Mouse (Mus musculus): Measurements from ENCODE around the gene Src. TPM values are rescaled to one million over a fixed set of nuclear protein-coding genes. Genes with fewer than 3 reads are reported as not detected.
A peak's percentile ranks its signal among the peaks of the same experiment; 100 is the strongest.
"Not testable (repeated sequence)": the region's sequence is repeated elsewhere in the genome, so short reads cannot be mapped to it uniquely, and the experiment has no call there.

Gene Src
- polyA plus RNA-seq, 1 experiment from 2014 or later, result 30.8 TPM

- no peaks in the 10 kb centered on the region for H3K9me3 ChIP-seq
- no peak overlapping the region for H3K4me2 ChIP-seq (replicated peaks)
- H3K27me3 ChIP-seq, result no peaks in the 10 kb centered on the region
- H3K27ac ChIP-seq, result peak overlapping the region; percentile 12; the same call in 1 of the 2 replicates
- no peak overlapping the region for H3K9ac ChIP-seq
- H3K4me3 ChIP-seq, result no peak overlapping the region
- WGBS, result 15% methylated on average over 7 of the region's 7 CpGs
- peaks cover 61% of the 10 kb centered on the region for H3K4me1 ChIP-seq
- no peak for ATAC-seq (ENCODE audit: insufficient number of reproducible peaks, insufficient read depth, low FRiP score, low TSS enrichment)
- peaks cover 52% of the 10 kb centered on the region for H3K36me3 ChIP-seq
Observed at GRCm38 (mm10) chr2:157466836-157467235, 48.6 kb downstream of the Src start.

- Histone ChIP-seq H3K27me3 (no peaks in the 10 kb centered on the region), H3K4me3 (no peak overlapping the region), H3K27ac (no peak overlapping the region), H3K36me3 (peaks cover 52% of the 10 kb centered on the region), H3K9ac (no peak overlapping the region), H3K4me2 (replicated peaks) (no peak overlapping the region), H3K9me3 (no peaks in the 10 kb centered on the region), H3K4me1 (peaks cover 61% of the 10 kb centered on the region)
- no peak for ATAC-seq (ENCODE audit: insufficient number of reproducible peaks, insufficient read depth, low FRiP score, low TSS enrichment)
- 55% methylated on average over 8 of the region's 8 CpGs for WGBS
Observed at GRCm38 (mm10) chr2:157468130-157468796, 50.0 kb downstream of the Src start.

DNA sequence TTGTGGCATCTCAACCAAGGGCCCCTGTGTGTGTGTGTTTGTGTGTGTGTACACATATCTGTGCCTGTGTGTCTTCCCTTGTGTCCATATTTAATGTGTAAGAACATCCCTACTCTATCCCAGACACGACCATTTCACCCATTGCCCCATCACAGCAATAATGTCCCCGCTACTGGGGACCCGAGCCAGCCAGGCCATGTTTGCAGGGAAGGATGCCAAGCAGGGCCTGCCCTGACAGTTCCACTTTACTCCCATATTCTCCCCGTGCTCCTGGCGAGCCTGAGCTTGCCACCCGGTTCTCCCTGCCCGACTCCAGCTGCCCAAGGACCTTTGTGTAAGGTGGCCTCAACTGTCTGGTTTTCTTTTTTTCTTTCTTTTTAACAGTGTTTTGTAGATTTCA is 53.0 kb downstream of the Src start:
- Histone ChIP-seq H3K9me3 (no peaks in the 10 kb centered on the region), H3K9ac (peak overlapping the region; percentile 25), H3K4me2 (replicated peaks) (no peak overlapping the region), H3K36me3 (peaks cover 43% of the 10 kb centered on the region), H3K27ac (peak overlapping the region; percentile 97), H3K4me3 (no peak overlapping the region), H3K27me3 (no peaks in the 10 kb centered on the region), H3K4me1 (peaks cover 61% of the 10 kb centered on the region)
- no peak for ATAC-seq (ENCODE audit: insufficient number of reproducible peaks, insufficient read depth, low FRiP score, low TSS enrichment)
- WGBS, result 72% methylated on average over 7 of the region's 7 CpGs

- Histone ChIP-seq H3K9me3 (no peaks in the 10 kb centered on the region), H3K36me3 (peaks cover 40% of the 10 kb centered on the region), H3K4me3 (no peak overlapping the region)
Observed at GRCm38 (mm10) chr2:157471737-157472136, 53.5 kb downstream of the Src start.

GRCm38 (mm10) chr2:157472469-157472868 is 54.2 kb downstream of the Src start:
- Histone ChIP-seq H3K9me3 (no peaks in the 10 kb centered on the region), H3K36me3 (peaks cover 33% of the 10 kb centered on the region), H3K9ac (peak overlapping the region; percentile 43), H3K4me3 (no peak overlapping the region), H3K27ac (peak overlapping the region; percentile 97), H3K4me1 (peaks cover 70% of the 10 kb centered on the region), H3K27me3 (no peaks in the 10 kb centered on the region), H3K4me2 (replicated peaks) (no peak overlapping the region)
- 54% methylated on average over 4 of the region's 4 CpGs for WGBS
- ATAC-seq (ENCODE audit: insufficient number of reproducible peaks, insufficient read depth, low FRiP score, low TSS enrichment), result no peak

More at GRCm38 (mm10) chr2:157471737-157472136, 53.5 kb downstream of the Src start:
- Histone ChIP-seq H3K4me1 (peaks cover 63% of the 10 kb centered on the region), H3K9ac (peak overlapping the region; percentile 25; the same call in 1 of the 2 replicates), H3K27me3 (no peaks in the 10 kb centered on the region), H3K27ac (peak overlapping the region; percentile 97), H3K4me2 (replicated peaks) (no peak overlapping the region; the same call in 1 of the 2 replicates)
- WGBS, result 21% methylated on average over 6 of the region's 6 CpGs
- no peak for ATAC-seq (ENCODE audit: insufficient number of reproducible peaks, insufficient read depth, low FRiP score, low TSS enrichment)

DNA sequence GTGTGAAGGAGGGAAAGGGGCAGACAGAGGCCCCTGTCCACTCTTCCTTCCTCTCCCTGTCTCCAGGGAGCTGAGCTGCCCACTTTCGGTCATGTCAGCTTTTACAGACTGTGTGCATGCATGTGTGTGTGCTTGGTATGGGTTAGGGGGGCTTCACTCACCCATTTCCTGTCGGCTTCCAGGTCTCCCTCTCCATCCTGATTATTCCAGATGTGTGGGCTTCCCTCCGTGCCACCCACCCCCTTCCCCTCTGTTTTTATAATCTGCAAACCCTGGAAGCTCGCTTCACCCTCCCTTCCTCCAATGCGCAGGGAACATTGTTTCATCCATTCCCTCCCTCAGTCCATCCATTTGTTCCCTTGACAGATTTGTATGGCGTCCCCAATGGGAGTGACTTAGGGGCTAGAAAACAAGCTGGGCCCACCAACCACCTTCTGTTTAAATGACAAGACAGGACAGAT is 56.1 kb downstream of the Src start:
- Histone ChIP-seq H3K4me1 (peaks cover 87% of the 10 kb centered on the region), H3K27ac (peak overlapping the region; percentile 97), H3K9ac (peak overlapping the region; percentile 29; the same call in 1 of the 2 replicates), H3K9me3 (no peaks in the 10 kb centered on the region), H3K4me3 (no peak overlapping the region), H3K27me3 (no peaks in the 10 kb centered on the region), H3K36me3 (peaks cover 16% of the 10 kb centered on the region), H3K4me2 (replicated peaks) (peak overlapping the region; percentile 5; the same call in 1 of the 2 replicates)
- ATAC-seq (ENCODE audit: insufficient number of reproducible peaks, insufficient read depth, low FRiP score, low TSS enrichment), result peak; percentile 19
- WGBS, result 13% methylated on average over 6 of the region's 6 CpGs

GRCm38 (mm10) chr2:157475437-157476379 is 57.5 kb downstream of the Src start:
- Histone ChIP-seq H3K27ac (peak overlapping the region; percentile 97), H3K36me3 (peaks cover 2% of the 10 kb centered on the region; the same call in 1 of the 2 replicates), H3K4me2 (replicated peaks) (peak overlapping the region; percentile 18; the same call in 1 of the 2 replicates), H3K9me3 (no peaks in the 10 kb centered on the region), H3K4me3 (no peak overlapping the region), H3K9ac (peak overlapping the region; percentile 28), H3K4me1 (peaks cover 98% of the 10 kb centered on the region), H3K27me3 (no peaks in the 10 kb centered on the region)
- WGBS, result 13% methylated on average over 13 of the region's 13 CpGs
- ATAC-seq (ENCODE audit: insufficient number of reproducible peaks, insufficient read depth, low FRiP score, low TSS enrichment), result peak; percentile 25

- H3K27ac ChIP-seq, result no peak overlapping the region
- WGBS, result 63% methylated on average over 8 of the region's 8 CpGs
Observed at GRCm38 (mm10) chr2:157478651-157479050, 60.4 kb downstream of the Src start.

GRCm38 (mm10) chr2:157479858-157480568 is 61.8 kb downstream of the Src start:
- H3K4me3 ChIP-seq, result no peak overlapping the region
- peak overlapping the region; percentile 30; the same call in 1 of the 2 replicates for H3K9ac ChIP-seq
- 58% methylated on average over 15 of the region's 15 CpGs for WGBS
- peaks cover 81% of the 10 kb centered on the region for H3K4me1 ChIP-seq
- no peaks in the 10 kb centered on the region for H3K27me3 ChIP-seq
- no peaks in the 10 kb centered on the region for H3K9me3 ChIP-seq
- peak overlapping the region; percentile 73 for H3K27ac ChIP-seq
- no peak for ATAC-seq (ENCODE audit: insufficient number of reproducible peaks, insufficient read depth, low FRiP score, low TSS enrichment)
- H3K36me3 ChIP-seq, result no peaks in the 10 kb centered on the region
- H3K4me2 ChIP-seq (replicated peaks), result no peak overlapping the region

More at GRCm38 (mm10) chr2:157478651-157479050, 60.4 kb downstream of the Src start:
- no peak overlapping the region for H3K4me2 ChIP-seq (replicated peaks)
- peaks cover 95% of the 10 kb centered on the region for H3K4me1 ChIP-seq
- no peak for ATAC-seq (ENCODE audit: insufficient number of reproducible peaks, insufficient read depth, low FRiP score, low TSS enrichment)
- no peaks in the 10 kb centered on the region for H3K9me3 ChIP-seq
- H3K36me3 ChIP-seq, result no peaks in the 10 kb centered on the region
- no peaks in the 10 kb centered on the region for H3K27me3 ChIP-seq
- no peak overlapping the region for H3K9ac ChIP-seq
- H3K4me3 ChIP-seq, result no peak overlapping the region

DNA sequence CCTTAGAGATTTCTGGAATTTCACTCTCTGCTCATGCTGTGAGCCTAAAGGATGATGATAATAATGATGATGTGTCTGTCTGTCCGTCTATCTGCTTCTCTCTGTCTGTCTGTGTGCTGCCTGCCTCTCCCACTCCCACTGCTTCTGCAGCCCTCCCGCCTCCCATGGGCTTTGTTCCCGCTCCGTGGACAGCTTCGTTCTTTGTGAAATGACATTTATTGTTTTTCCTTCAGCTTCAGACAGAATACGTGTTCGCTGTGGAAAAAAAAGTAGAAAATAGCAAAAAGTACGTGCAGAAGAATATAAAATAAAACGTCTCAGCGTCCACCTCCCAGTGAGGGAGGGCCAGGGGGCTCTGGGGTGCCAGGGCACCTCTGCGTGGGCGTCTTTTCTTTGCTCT is 64.5 kb downstream of the Src start:
- WGBS, result 53% methylated on average over 12 of the region's 12 CpGs
- no peak for ATAC-seq (ENCODE audit: insufficient number of reproducible peaks, insufficient read depth, low FRiP score, low TSS enrichment)
- H3K27me3 ChIP-seq, result no peaks in the 10 kb centered on the region
- H3K36me3 ChIP-seq, result no peaks in the 10 kb centered on the region
- no peak overlapping the region for H3K9ac ChIP-seq
- H3K27ac ChIP-seq, result 0 out of 2 replicates have a peak overlapping the region, but pooled peaks have one; percentile 73
- peaks cover 71% of the 10 kb centered on the region for H3K4me1 ChIP-seq
- no peak overlapping the region for H3K4me2 ChIP-seq (replicated peaks)
- no peaks in the 10 kb centered on the region for H3K9me3 ChIP-seq
- no peak overlapping the region for H3K4me3 ChIP-seq

DNA sequence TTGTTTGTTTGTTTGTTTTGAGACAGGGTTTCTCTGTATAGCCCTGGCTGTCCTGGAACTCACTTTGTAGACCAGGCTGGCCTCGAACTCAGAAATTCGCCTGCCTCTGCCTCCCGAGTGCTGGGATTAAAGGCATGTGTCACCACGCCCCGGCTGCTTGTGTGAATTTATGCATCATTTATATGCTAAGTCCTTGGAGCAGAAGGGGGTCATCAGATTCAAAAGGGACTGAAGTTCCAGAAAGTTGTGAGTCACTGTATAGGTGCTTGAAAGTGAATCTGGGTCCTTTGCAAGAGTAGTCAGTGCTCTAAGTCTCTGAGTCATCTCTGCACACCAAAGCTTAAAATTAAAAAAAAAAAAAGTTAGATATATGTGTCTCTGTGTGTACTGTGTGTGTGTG is 68.3 kb downstream of the Src start:
- ATAC-seq (ENCODE audit: insufficient number of reproducible peaks, insufficient read depth, low FRiP score, low TSS enrichment); H3K9me3 ChIP-seq: not testable (repeated sequence)
- WGBS, result 91% methylated on average over 5 of the region's 5 CpGs

More for the DNA sequence above, 68.3 kb downstream of the Src start:
- not testable (repeated sequence) for H3K27me3 ChIP-seq; H3K9ac ChIP-seq; H3K4me2 ChIP-seq (replicated peaks); H3K4me3 ChIP-seq; H3K36me3 ChIP-seq
- peak overlapping the region; percentile 69; the same call in 1 of the 2 replicates for H3K27ac ChIP-seq
- H3K4me1 ChIP-seq, result peaks cover 40% of the 10 kb centered on the region

Measured in embryonic facial prominence, embryonic 12.5 days (tissue).